Mouse (Mus musculus): ENCODE data around the gene Gm9844.

DNA sequence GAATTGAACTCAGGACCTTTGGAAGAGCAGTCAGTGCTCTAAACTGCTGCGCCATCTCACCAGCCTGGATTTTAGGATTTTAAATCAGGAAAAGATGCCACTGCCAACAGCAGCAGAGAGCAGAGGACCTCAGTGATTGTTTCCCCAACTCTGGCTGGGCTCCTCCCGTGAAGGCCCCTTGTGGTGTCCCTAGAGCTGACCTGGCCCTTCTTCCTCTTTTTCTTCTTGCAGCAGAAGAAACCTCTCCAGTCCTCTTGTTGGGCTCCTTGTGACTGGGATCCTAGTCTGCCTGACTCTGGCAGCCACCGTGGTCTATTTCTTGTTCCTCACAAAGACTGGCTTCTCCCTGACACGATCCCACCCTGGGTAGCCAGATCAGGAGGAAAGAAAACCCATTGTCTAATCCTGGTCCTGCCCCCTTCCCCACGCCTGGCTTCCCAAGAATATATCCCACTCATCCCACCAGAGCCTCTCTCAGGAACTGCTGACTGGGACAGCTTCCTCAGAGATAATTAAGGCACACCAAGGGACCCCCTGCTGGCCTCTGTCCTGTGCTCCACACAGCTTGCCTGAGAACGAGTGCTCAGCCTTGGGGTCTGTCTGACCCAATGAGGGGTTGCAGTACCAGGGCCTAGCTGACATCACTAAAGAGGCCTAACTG is 5.4 kb upstream of the Gm9844 start:
- no peak for TF ChIP-seq CTCF (IDR thresholded peaks at IDR 0.05; ENCODE audit: insufficient read depth, low read length)
- TF ChIP-seq POLR2A (IDR thresholded peaks at IDR 0.05; ENCODE audit: borderline replicate concordance, extremely low read depth, low read depth, low read length): no peak

Measured in lung, adult 2 months (tissue).